16 mouse cellular contexts compared by ENCODE assay signal in the genomic region with DNA sequence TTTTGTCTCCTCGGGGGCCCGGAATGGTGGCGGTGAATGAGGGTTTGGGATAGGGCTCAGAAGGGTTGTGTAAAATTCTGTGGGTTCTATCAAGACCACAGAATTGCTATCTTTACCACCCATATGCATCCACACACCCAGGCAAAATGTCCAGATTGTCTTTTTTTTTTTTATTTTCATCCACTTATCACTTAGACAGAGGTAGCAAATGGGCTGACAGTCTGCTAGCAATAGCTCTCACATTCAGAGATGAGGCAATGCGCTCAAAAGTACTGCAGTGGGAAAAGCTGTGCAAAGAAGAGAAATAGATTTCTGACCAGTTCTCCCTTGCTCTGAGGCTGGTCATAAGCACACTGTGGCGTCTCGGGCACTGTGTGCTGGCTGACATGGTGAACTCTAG.
"Had no signal": no experiment of that assay in that cellular context is flagged by ENCODE, and none has a peak within 500 bp of the region (broad histone marks: within the 10 kb centered on the region; RNA-seq: fewer than 3 reads in every experiment).

No protein-coding gene starts in this region.

- DNase-seq: kidney, adult 11 months; kidney, postnatal 10 days; kidney, postnatal 4 days; lung, embryonic 14.5 days; lung, postnatal 14 days; midbrain, embryonic 14.5 days; right cerebral cortex, postnatal 4 days; spleen, adult 18-20 months; thymus, adult 18-20 months; thymus, postnatal 14 days had no signal

- H3K27ac ChIP-seq: layer of hippocampus, adult 2 months; limb, embryonic 15.5 days; liver, embryonic 15.5 days; neural tube, embryonic 12.5 days had no signal

- H3K4me1 ChIP-seq: neural tube, embryonic 12.5 days had no signal

- H3K4me2 ChIP-seq: limb, embryonic 15.5 days; liver, embryonic 15.5 days; lung, embryonic 14.5 days; neural tube, embryonic 12.5 days had no signal

- H3K9me3 ChIP-seq: limb, embryonic 15.5 days; liver, embryonic 15.5 days; midbrain, embryonic 10.5 days; neural tube, embryonic 12.5 days had no signal

- H3K36me3 ChIP-seq: limb, embryonic 15.5 days; liver, embryonic 15.5 days; midbrain, embryonic 10.5 days; neural tube, embryonic 12.5 days had no signal

- H3K9ac ChIP-seq: limb, embryonic 15.5 days; liver, embryonic 15.5 days; lung, embryonic 14.5 days; neural tube, embryonic 12.5 days had no signal

- H3K4me3 ChIP-seq: layer of hippocampus, adult 2 months; limb, embryonic 15.5 days; liver, embryonic 15.5 days; midbrain, embryonic 10.5 days; myocyte; neural tube, embryonic 12.5 days had no signal

- H3K27me3 ChIP-seq: limb, embryonic 15.5 days; neural tube, embryonic 12.5 days had no signal
